Mouse (Mus musculus) liver, embryonic 14.5 days (tissue): ENCODE measurements around the gene Spata19.

Source experiments
- CTCF ChIP-seq: IDR thresholded peaks from 2 replicates; pipeline ENCODE4 v1.5.1; 2016; ENCODE audit warnings: antibody characterized with exemption, low read depth, control low read depth
- EP300 ChIP-seq: IDR thresholded peaks from 2 replicates; pipeline ENCODE4 v1.6.1; 2016; ENCODE audit warnings: antibody characterized with exemption, low read depth

- TF ChIP-seq CTCF (no peak), EP300 (no peak)
Measured at GRCm38 (mm10) chr9:27386951-27387350, 9.6 kb upstream of the Spata19 start.
